In the genomic region with DNA sequence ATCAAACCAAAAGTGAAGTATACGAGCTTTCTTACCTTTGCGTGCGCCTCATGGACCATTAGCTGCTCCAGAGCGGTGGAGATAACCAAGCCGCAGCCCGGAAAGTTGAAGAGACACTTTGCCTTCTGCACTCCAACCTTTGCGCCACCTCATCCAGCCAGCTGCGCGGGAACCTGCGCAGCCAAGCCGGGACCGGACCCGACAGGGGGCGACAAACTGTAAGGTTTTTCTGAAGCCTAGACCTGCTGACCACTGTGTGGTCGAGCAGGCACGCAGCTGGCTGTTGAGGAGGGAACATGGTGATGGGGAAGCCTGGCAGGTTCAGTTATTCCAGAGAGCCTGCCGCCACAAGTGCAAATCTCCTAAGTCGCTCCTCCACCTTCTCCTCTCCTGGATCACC, we compare ENCODE assay signal across 9 mouse cellular contexts. TPM values are rescaled to one million over a fixed set of nuclear protein-coding genes. Genes with fewer than 3 reads are reported as not detected.
DNase-seq lines count a peak whose midpoint lies in the region; ATAC-seq and TF ChIP-seq lines count a peak whose summit lies in the region.
"Had no signal": no experiment of that assay in that cellular context is flagged by ENCODE, and none has a peak within 500 bp of the region (broad histone marks: within the 10 kb centered on the region; RNA-seq: fewer than 3 reads in every experiment).

No protein-coding gene starts in this region.

- 0% methylated on average over 18 of the region's 18 CpGs for WGBS in embryonic facial prominence, embryonic 11.5 days
- under 1% methylated on average over 18 of the region's 18 CpGs for WGBS in intestine, embryonic 14.5 days
- WGBS in lung, postnatal 0 days: under 1% methylated on average over 18 of the region's 18 CpGs

- 0 out of 2 replicates have a peak, but pooled peaks cover 3% of the 10 kb centered on the region for H3K4me1 ChIP-seq in embryonic facial prominence, embryonic 11.5 days (ENCODE audit: control insufficient read depth, insufficient read depth, low read length)
- peaks cover 3% of the 10 kb centered on the region; the same call in 1 of the 2 replicates for H3K4me1 ChIP-seq in intestine, embryonic 14.5 days (replicated peaks; ENCODE audit: control insufficient read depth, insufficient read depth, low read length)
- no peaks in the 10 kb centered on the region; the same call in 1 of the 2 replicates for H3K4me1 ChIP-seq in lung, postnatal 0 days (ENCODE audit: insufficient read depth, low read depth, low read length)

- H3K27ac ChIP-seq in embryonic facial prominence, embryonic 11.5 days (replicated peaks; ENCODE audit: low read depth, low read length): no peak overlapping the region
- H3K27ac ChIP-seq in intestine, embryonic 14.5 days (ENCODE audit: low read depth): no peak overlapping the region
- no peak overlapping the region for H3K27ac ChIP-seq in lung, postnatal 0 days (ENCODE audit: low read length)
- H3K27ac ChIP-seq: macrophage had no signal

- H3K36me3 ChIP-seq in embryonic facial prominence, embryonic 11.5 days (replicated peaks; ENCODE audit: control insufficient read depth, insufficient read depth, low read depth, low read length): no peaks in the 10 kb centered on the region
- no peaks in the 10 kb centered on the region for H3K36me3 ChIP-seq in intestine, embryonic 14.5 days (ENCODE audit: control insufficient read depth, insufficient read depth, low read length)
- H3K36me3 ChIP-seq in lung, postnatal 0 days (ENCODE audit: insufficient read depth, low read length): no peaks in the 10 kb centered on the region

- ATAC-seq in embryonic facial prominence, embryonic 11.5 days (replicated peaks; ENCODE audit: insufficient number of reproducible peaks, low FRiP score, low TSS enrichment, low read depth): peak; percentile 46
- peak; percentile 50; the same call in 1 of the 2 replicates for ATAC-seq in intestine, embryonic 14.5 days (replicated peaks; ENCODE audit: low FRiP score, low TSS enrichment, low read depth)
- ATAC-seq in lung, postnatal 0 days: no peak; the same call in 1 of the 2 replicates
- no peak for ATAC-seq in erythroid progenitor cell, adult 5-6 weeks (replicated peaks; ENCODE audit: low FRiP score, poor library complexity, severe bottlenecking)
- no peak for ATAC-seq in activated CD4-positive, CD25-positive, alpha-beta regulatory T cell, adult 4 months

- intact Hi-C loops in left cerebral cortex, postnatal 4 days (cut with DNase I): loop anchor here (10.0 kb wide), 1 partner anchor 672 kb away; no protein-coding TSS in a partner anchor
- intact Hi-C loops in left cerebral cortex, postnatal 14 days (cut with DNase I): loop anchor here (5.0 kb wide), 3 partner anchors 180 to 675 kb away; no protein-coding TSS in a partner anchor

- peak; percentile 47 for DNase-seq in left cerebral cortex, postnatal 4 days
- no peak for DNase-seq in left cerebral cortex, postnatal 14 days (ENCODE audit: low spot score in 2 of 2)
- DNase-seq in embryonic facial prominence, embryonic 11.5 days (ENCODE audit: low spot score): peak; percentile 84
- DNase-seq in intestine, embryonic 14.5 days (ENCODE audit: low spot score): peak; percentile 82
- peak; percentile 32 for DNase-seq in lung, postnatal 0 days (ENCODE audit: low spot score)
- no peak for DNase-seq in right cerebral cortex, postnatal 25 days

- H3K4me2 ChIP-seq in embryonic facial prominence, embryonic 11.5 days (ENCODE audit: low read depth, low read length): no peak overlapping the region
- no peak overlapping the region for H3K4me2 ChIP-seq in intestine, embryonic 14.5 days (ENCODE audit: low read length)
- no peak overlapping the region; the same call in 1 of the 2 replicates for H3K4me2 ChIP-seq in lung, postnatal 0 days (replicated peaks; ENCODE audit: low read depth, low read length)

- peak; percentile 66 for TF ChIP-seq CTCF in lung, postnatal 0 days (IDR thresholded peaks at IDR 0.05)

- H3K9ac ChIP-seq in embryonic facial prominence, embryonic 11.5 days (replicated peaks; ENCODE audit: low read length): no peak overlapping the region
- H3K9ac ChIP-seq in intestine, embryonic 14.5 days (ENCODE audit: low read length): no peak overlapping the region
- H3K9ac ChIP-seq in lung, postnatal 0 days (replicated peaks; ENCODE audit: low read depth): no peak overlapping the region

- TF ChIP-seq EP300 in lung, postnatal 0 days (IDR thresholded peaks at IDR 0.05): no peak

- H3K27me3 ChIP-seq in embryonic facial prominence, embryonic 11.5 days (ENCODE audit: control insufficient read depth, insufficient read depth, low read length): peaks cover 74% of the 10 kb centered on the region
- H3K27me3 ChIP-seq in intestine, embryonic 14.5 days (replicated peaks; ENCODE audit: control insufficient read depth, insufficient read depth, low read length): peaks cover 98% of the 10 kb centered on the region
- peaks cover 90% of the 10 kb centered on the region for H3K27me3 ChIP-seq in lung, postnatal 0 days (replicated peaks; ENCODE audit: insufficient read depth, low read length)

- H3K4me3 ChIP-seq in embryonic facial prominence, embryonic 11.5 days (ENCODE audit: low read depth, low read length): peak overlapping the region; percentile 22
- no peak overlapping the region for H3K4me3 ChIP-seq in intestine, embryonic 14.5 days (ENCODE audit: low read depth, low read length)
- H3K4me3 ChIP-seq in lung, postnatal 0 days (ENCODE audit: low read depth, low read length): no peak overlapping the region

- H3K9me3 ChIP-seq in embryonic facial prominence, embryonic 11.5 days (replicated peaks; ENCODE audit: control insufficient read depth, low read length): no peaks in the 10 kb centered on the region
- no peaks in the 10 kb centered on the region for H3K9me3 ChIP-seq in intestine, embryonic 14.5 days (ENCODE audit: control insufficient read depth, low read length)
- H3K9me3 ChIP-seq in lung, postnatal 0 days (ENCODE audit: low read length): no peaks in the 10 kb centered on the region

RNA-seq across cellular contexts. Expression of a gene that starts 0.6 kb away (rescaled TPM):
- total RNA-seq in left cerebral cortex, postnatal 4 days (2021): not detected
- total RNA-seq in left cerebral cortex, postnatal 14 days (2021): not detected
- 6.5 and 9.1 TPM in 2 replicates for polyA plus RNA-seq in embryonic facial prominence, embryonic 11.5 days (2014; fragmentation: Nextera tagmentation; extraction: Ambion mirVana)
- polyA plus RNA-seq in intestine, embryonic 14.5 days (2014; fragmentation: Nextera tagmentation; extraction: Ambion mirVana): not detected in 2 replicates
- polyA plus RNA-seq in lung, postnatal 0 days (2015; fragmentation: Nextera tagmentation; extraction: Ambion mirVana): not detected in 2 replicates
- not detected in 2 replicates for total RNA-seq in erythroid progenitor cell, adult 5-6 weeks (2015; ENCODE audit: low replicate concordance)
- not detected in 2 replicates for total RNA-seq in erythroid progenitor cell, adult 5-6 weeks (2017; ENCODE audit: low replicate concordance)
- polyA plus RNA-seq in activated CD4-positive, CD25-positive, alpha-beta regulatory T cell, adult 4 months (2017; shearing (Covaris generic)): not detected
- polyA plus RNA-seq: macrophage had no signal

Comparison
In these comparisons a context has a peak if more than half of its experiments do, and no peak if none do; other contexts are left out.
1. DNase-seq: peak in left cerebral cortex, postnatal 4 days (single experiment), embryonic facial prominence, embryonic 11.5 days (single experiment), intestine, embryonic 14.5 days (single experiment) and lung, postnatal 0 days (single experiment); none in left cerebral cortex, postnatal 14 days (0 of 2) and right cerebral cortex, postnatal 25 days (single experiment).
2. ATAC-seq: peak in embryonic facial prominence, embryonic 11.5 days (single experiment) and intestine, embryonic 14.5 days (single experiment); none in lung, postnatal 0 days (single experiment), erythroid progenitor cell, adult 5-6 weeks (single experiment) and activated CD4-positive, CD25-positive, alpha-beta regulatory T cell, adult 4 months (single experiment).